Mouse (Mus musculus): ENCODE measurements around the gene Tst. TPM values are rescaled to one million over a fixed set of nuclear protein-coding genes. Genes with fewer than 3 reads are reported as not detected.

Tst gene
- 131 and 250 TPM in 2 replicates for polyA plus RNA-seq (2015; fragmentation: Nextera tagmentation; extraction: Ambion mirVana)

DNA sequence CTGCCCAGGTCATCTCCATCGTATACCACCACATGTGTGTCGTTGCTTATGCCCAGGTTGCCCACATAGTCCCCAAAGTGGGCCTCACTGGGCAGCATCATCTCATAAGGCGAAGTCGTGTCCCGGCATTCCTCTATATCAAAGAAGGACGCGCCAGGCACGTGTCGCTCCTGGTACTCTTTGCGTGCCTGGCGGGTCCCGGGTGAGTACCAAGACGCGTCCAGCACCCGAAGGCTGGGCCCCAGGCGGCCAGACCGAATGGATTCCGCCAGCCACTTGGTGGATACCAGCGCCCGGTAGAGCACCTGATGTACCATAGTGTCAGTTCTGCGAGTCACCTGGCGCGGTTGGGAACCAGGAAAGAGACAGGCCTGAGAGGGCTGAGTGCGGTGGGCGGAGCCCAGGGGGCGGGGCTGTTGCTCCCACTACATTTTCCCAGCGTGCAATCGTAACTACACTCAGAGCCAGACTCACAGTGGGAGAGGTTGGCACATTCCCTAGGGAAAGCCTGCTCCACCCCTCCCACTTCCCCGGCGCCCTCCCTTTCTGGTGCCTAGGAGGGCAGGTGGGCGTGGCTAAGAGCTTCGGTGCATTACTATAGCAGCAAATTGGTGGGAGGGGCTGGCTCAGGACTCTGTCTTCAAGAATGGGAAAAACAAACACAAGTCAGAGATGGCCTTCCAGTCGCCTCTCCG lies at the start of gene Tst:
Gene Tst, minus strand, starts transcription at position 391 of the 695 bp plus-strand sequence.

DNA sequence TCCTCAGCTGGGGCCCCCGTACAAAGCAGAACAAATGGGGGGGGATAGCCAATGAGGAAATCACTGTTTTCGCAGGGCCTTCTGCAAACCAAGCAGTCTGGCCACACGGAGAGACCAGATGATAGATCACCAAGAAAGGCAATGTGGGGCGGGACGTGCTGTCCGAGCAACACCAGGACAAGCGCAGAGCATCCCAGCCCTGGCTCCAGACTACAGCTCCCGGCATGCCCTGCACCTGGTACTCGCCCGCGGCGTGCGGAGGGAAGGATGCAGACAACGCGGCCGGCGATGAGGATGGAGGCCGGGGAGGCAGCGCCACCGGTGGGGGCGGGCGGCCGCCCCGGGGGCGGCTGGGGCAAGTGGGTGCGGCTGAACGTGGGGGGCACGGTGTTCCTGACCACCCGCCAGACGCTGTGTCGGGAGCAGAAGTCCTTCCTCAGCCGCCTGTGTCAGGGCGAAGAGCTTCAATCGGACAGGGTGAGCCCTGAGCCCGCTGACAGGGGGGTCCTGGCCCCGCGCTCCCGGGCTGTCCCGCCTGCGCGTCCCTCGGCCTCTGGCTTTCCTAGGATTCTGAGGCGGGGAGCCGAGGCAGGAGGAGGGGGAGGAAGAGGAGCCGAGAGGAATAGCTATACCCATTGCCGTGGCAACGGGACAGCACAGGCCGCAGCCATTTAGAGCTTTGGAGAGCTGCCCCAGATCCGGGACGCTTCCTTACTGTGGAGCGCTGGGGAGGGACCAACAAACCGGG lies 22.9 kb upstream of the Tst start, which contains the start of gene Kctd17:
Gene Kctd17, plus strand, starts transcription at position 174 of the 748 bp plus-strand sequence.

DNA sequence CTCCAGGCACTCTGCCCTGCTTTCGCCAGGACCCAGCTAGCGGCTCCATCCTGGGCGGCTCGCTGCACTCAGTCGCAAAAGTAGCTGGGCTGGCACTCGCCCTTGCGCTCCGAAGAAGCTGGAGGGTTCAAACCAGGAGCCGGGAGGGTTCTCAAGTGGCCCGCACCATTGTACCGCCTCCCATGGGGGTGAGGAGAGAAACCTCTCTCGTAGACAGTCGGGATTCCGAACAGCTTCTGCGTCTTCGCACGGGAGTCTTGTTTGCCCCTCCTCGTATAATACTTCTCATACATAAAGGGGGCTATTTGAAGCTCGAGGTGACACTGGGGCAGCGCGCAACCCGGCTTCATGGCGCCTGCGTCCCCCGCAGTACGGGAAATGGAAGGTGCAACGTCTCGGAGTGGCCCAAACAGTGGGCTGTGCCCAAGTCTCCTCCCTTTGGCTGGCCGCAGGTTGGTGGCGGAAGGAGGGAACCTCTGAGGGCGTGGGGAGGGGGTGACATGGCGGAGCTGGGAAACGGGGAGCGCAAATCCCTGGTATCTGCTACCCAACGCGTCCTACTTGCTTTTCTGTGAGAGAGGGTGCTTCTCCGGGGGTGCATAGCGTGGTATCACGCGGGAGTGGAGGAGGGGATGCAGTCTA lies 707 bp upstream of the Tst start, which contains the start of gene Mpst:
Gene Mpst, plus strand, starts transcription at position 124 of the 642 bp plus-strand sequence.

DNA sequence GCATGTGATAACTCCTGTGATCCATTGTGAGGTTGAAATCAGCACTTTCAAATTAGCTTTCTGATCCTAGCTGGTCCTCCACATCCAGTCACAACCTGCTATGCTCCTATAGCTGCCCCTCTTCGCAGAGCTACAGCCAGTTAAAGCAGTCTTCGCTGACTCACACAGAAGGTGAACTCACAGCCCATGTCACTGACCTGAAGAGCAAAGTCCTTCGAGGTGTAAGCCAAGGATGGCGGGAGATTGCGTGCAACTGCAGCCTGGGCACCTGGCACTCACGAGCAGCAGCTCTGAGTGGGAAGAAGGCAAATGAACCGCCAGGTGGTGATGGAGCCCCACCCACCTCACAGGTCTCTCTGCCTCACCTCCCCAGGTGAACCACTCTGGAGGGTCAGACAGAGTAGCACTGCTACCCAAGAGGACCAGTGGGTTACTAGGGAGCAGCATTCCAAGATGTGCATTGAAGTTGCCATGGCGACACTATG lies 10.2 kb downstream of the Tst start, which contains the start of gene Tex33:
Gene Tex33, minus strand, starts transcription at position 435 of the 485 bp plus-strand sequence.

Other genes with a start within 250 kb of the Tst start
- gene Ift27, start 231.8 kb downstream of the Tst start, polyA plus RNA-seq (2015; fragmentation: Nextera tagmentation; extraction: Ambion mirVana), result 64.8 and 69.7 TPM in 2 replicates
- gene Pvalb, start 199.5 kb downstream of the Tst start, polyA plus RNA-seq (2015; fragmentation: Nextera tagmentation; extraction: Ambion mirVana), result 0.70 and 0.74 TPM in 2 replicates
- gene Ncf4, start 161.1 kb downstream of the Tst start, polyA plus RNA-seq (2015; fragmentation: Nextera tagmentation; extraction: Ambion mirVana), result 7.5 and 8.9 TPM in 2 replicates
- 0.50 and 0.59 TPM in 2 replicates for gene Csf2rb2, start 100.2 kb downstream of the Tst start, polyA plus RNA-seq (2015; fragmentation: Nextera tagmentation; extraction: Ambion mirVana)
- gene Csf2rb, start 80.2 kb downstream of the Tst start, polyA plus RNA-seq (2015; fragmentation: Nextera tagmentation; extraction: Ambion mirVana), result 2.4 and 2.5 TPM in 2 replicates
- gene Tex33, start 10.0 kb downstream of the Tst start, polyA plus RNA-seq (2015; fragmentation: Nextera tagmentation; extraction: Ambion mirVana), result not detected in 2 replicates
- gene Mpst, start 509 bp upstream of the Tst start, polyA plus RNA-seq (2015; fragmentation: Nextera tagmentation; extraction: Ambion mirVana), result 2.3 and 3.6 TPM in 2 replicates
- gene Kctd17, start 22.7 kb upstream of the Tst start, polyA plus RNA-seq (2015; fragmentation: Nextera tagmentation; extraction: Ambion mirVana), result 42.4 and 48.4 TPM in 2 replicates
- 2.8 and 3.1 TPM in 2 replicates for gene Tmprss6, start 62.7 kb upstream of the Tst start, polyA plus RNA-seq (2015; fragmentation: Nextera tagmentation; extraction: Ambion mirVana)
- 0.47 and 1.1 TPM in 2 replicates for gene Il2rb, start 89.4 kb upstream of the Tst start, polyA plus RNA-seq (2015; fragmentation: Nextera tagmentation; extraction: Ambion mirVana)
- gene C1qtnf6, start 125.5 kb upstream of the Tst start, polyA plus RNA-seq (2015; fragmentation: Nextera tagmentation; extraction: Ambion mirVana), result 35.7 and 62.6 TPM in 2 replicates
- 0.14 and 0.32 TPM in 2 replicates for gene Sstr3, start 138.8 kb upstream of the Tst start, polyA plus RNA-seq (2015; fragmentation: Nextera tagmentation; extraction: Ambion mirVana)
- 15.9 and 17.9 TPM in 2 replicates for gene Rac2, start 166.9 kb upstream of the Tst start, polyA plus RNA-seq (2015; fragmentation: Nextera tagmentation; extraction: Ambion mirVana)
- gene Cyth4, start 191.1 kb upstream of the Tst start, polyA plus RNA-seq (2015; fragmentation: Nextera tagmentation; extraction: Ambion mirVana), result 7.9 and 8.0 TPM in 2 replicates

Data from adrenal gland, postnatal 0 days (tissue).